Mouse (Mus musculus): Measurements from ENCODE around the gene Zfp976.
"Not testable (repeated sequence)": the region's sequence is repeated elsewhere in the genome, so short reads cannot be mapped to it uniquely, and the experiment has no call there.

Zfp976 gene

GRCm38 (mm10) chr7:42642152-42643115 is at the start of gene Zfp976:
Gene Zfp976 (minus strand): TSS chr7:42642588.
- DNase-seq, result peak; percentile 82

- DNase-seq, result not testable (repeated sequence)
These were observed 37.7 kb upstream of the Zfp976 start for GRCm38 (mm10) chr7:42680081-42680480.

GRCm38 (mm10) chr7:42679646-42680045 is 37.3 kb upstream of the Zfp976 start:
- not testable (repeated sequence) for DNase-seq

- DNase-seq, result peak; percentile 6
These were observed 17.8 kb upstream of the Zfp976 start for GRCm38 (mm10) chr7:42660140-42660539.

GRCm38 (mm10) chr7:42655211-42655610 is 12.8 kb upstream of the Zfp976 start:
- DNase-seq, result not testable (repeated sequence)

- not testable (repeated sequence) for DNase-seq
These were observed 782 bp upstream of the Zfp976 start for GRCm38 (mm10) chr7:42643120-42643620.

GRCm38 (mm10) chr7:42631031-42631430 is 11.4 kb downstream of the Zfp976 start:
- not testable (repeated sequence) for DNase-seq

GRCm38 (mm10) chr7:42595666-42596065 is 46.7 kb downstream of the Zfp976 start:
- DNase-seq, result not testable (repeated sequence)

GRCm38 (mm10) chr7:42592413-42592812 is 50.0 kb downstream of the Zfp976 start, which contains the start of gene Zfp977:
Gene Zfp977 (minus strand): TSS chr7:42592547.
- not testable (repeated sequence) for DNase-seq

- DNase-seq, result not testable (repeated sequence)
These were observed 51.1 kb downstream of the Zfp976 start for GRCm38 (mm10) chr7:42591311-42591710.

- DNase-seq, result no peak
These were observed 63.9 kb downstream of the Zfp976 start, which contains the start of gene Gm21028 for GRCm38 (mm10) chr7:42578488-42578887. Gene Gm21028 (minus strand): TSS chr7:42578588.

All from liver (tissue).